Mouse (Mus musculus) brain, adult 10 weeks (tissue): ENCODE measurements around the gene Fndc9. TPM values are rescaled to one million over a fixed set of nuclear protein-coding genes. Genes with fewer than 3 reads are reported as not detected.

ENCODE experiments used
- polyA plus RNA-seq: library from polyadenylated mRNA; stranded (reverse); fragments of 350-450 nt; fragmentation: Illumina TruSeq; extraction: RNeasy Lipid Tissue Mini Kit (QIAGEN cat#74804); gene quantifications from one replicate; pipeline ENCODE4 v1.2.3, GENCODE M21; 2015; ENCODE audit warnings: low read depth, low replicate concordance

Fndc9 gene
- polyA plus RNA-seq, result 3.2 TPM

DNA sequence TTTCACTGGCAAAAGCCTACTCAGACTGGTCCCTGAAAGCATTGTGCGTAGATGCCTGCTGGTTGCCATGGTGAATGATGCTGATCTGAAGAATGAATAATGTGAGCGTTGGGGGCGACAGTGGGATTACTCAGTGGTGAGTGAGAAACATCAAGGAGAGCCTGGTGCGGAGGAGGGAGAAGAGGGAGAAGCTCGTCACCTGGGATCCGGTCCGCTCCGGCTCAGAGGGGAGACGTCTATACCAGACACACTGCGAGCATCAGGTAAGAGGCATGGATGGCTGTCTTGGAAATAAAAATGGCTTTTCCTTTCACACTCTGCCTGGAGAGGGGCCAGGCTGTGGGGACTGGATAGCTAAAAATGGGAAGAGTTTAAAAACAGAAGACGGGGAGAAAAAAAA, at the start of gene Fndc9:
Gene Fndc9, plus strand, starts transcription at position 198 of the 400 bp plus-strand sequence.

Other genes with a start within 250 kb of the Fndc9 start
- 1.5 TPM for gene Gm12166, start 183.2 kb upstream of the Fndc9 start, polyA plus RNA-seq
- gene Adam19, start 179.5 kb upstream of the Fndc9 start, polyA plus RNA-seq, result 8.6 TPM
- gene Nipal4, start 69.0 kb upstream of the Fndc9 start, polyA plus RNA-seq, result 4.3 TPM
- gene Cyfip2, start 77.3 kb downstream of the Fndc9 start, polyA plus RNA-seq, result 353 TPM
- gene Itk, start 154.0 kb downstream of the Fndc9 start, polyA plus RNA-seq, result 0.15 TPM
- gene Fam71b, start 161.0 kb downstream of the Fndc9 start, polyA plus RNA-seq, result not detected
- gene Med7, start 201.4 kb downstream of the Fndc9 start, polyA plus RNA-seq, result 52.7 TPM
- gene Havcr2, start 219.4 kb downstream of the Fndc9 start, polyA plus RNA-seq, result 2.5 TPM